Mouse (Mus musculus): Measurements from ENCODE around the gene Lrrc8d. TPM values are rescaled to one million over a fixed set of nuclear protein-coding genes. Genes with fewer than 3 reads are reported as not detected.

Gene Lrrc8d
- polyA plus RNA-seq, 1 experiment from 2014 or later, result 39.3 TPM

GRCm38 (mm10) chr5:105761848-105762482 is 62.2 kb downstream of the Lrrc8d start:
- no peak overlapping the region for H3K27ac ChIP-seq
- H3K4me1 ChIP-seq, result peaks cover 19% of the 10 kb centered on the region
- no peak overlapping the region for H3K4me3 ChIP-seq
- no peak overlapping the region for H3K4me2 ChIP-seq (replicated peaks)
- no peaks in the 10 kb centered on the region for H3K36me3 ChIP-seq
- no peaks in the 10 kb centered on the region for H3K9me3 ChIP-seq
- no peak overlapping the region for H3K9ac ChIP-seq
- no peak for ATAC-seq (ENCODE audit: low FRiP score, low read depth)
- WGBS, result 35% methylated on average over 11 of the region's 11 CpGs
- H3K27me3 ChIP-seq (replicated peaks), result no peaks in the 10 kb centered on the region

GRCm38 (mm10) chr5:105764369-105764768 is 64.6 kb downstream of the Lrrc8d start:
- Histone ChIP-seq H3K4me3 (no peak overlapping the region), H3K9ac (no peak overlapping the region), H3K4me2 (replicated peaks) (no peak overlapping the region), H3K36me3 (no peaks in the 10 kb centered on the region), H3K27ac (no peak overlapping the region), H3K4me1 (peaks cover 28% of the 10 kb centered on the region), H3K9me3 (no peaks in the 10 kb centered on the region), H3K27me3 (replicated peaks) (no peaks in the 10 kb centered on the region)
- ATAC-seq (ENCODE audit: low FRiP score, low read depth), result no peak; the same call in 1 of the 2 replicates
- WGBS, result 84% methylated on average over 10 of the region's 10 CpGs

DNA sequence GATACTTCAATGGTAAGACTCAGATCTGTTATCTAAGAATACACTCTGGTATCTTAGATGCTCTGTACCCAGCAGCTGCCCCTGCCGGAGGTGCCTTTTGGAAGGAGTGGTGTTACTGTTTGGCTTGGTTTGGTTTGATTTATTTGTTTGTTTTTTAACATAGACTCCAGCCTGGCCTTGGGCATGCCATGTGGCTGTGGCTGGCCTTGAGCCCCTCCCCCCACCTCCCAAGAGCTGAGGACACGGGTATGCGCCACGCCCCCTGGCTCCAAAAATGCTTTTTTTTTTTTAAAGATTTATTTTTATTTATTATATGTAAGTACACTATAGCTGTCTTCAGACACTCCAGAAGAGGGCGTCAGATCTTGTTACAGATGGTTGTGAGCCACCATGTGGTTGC is 65.6 kb downstream of the Lrrc8d start:
- ATAC-seq (ENCODE audit: low FRiP score, low read depth), result no peak
- no peaks in the 10 kb centered on the region for H3K9me3 ChIP-seq
- H3K36me3 ChIP-seq, result no peaks in the 10 kb centered on the region
- H3K4me3 ChIP-seq, result no peak overlapping the region
- no peak overlapping the region for H3K27ac ChIP-seq
- no peak overlapping the region for H3K9ac ChIP-seq
- WGBS, result 84% methylated on average over 5 of the region's 5 CpGs
- H3K27me3 ChIP-seq (replicated peaks), result no peaks in the 10 kb centered on the region
- H3K4me1 ChIP-seq, result peaks cover 28% of the 10 kb centered on the region
- H3K4me2 ChIP-seq (replicated peaks), result no peak overlapping the region

GRCm38 (mm10) chr5:105776368-105776767 is 76.6 kb downstream of the Lrrc8d start:
- ATAC-seq (ENCODE audit: low FRiP score, low read depth), result 0 out of 2 replicates have a peak, but pooled peaks have one; percentile 26
- H3K36me3 ChIP-seq, result no peaks in the 10 kb centered on the region

GRCm38 (mm10) chr5:105776978-105777593 is 77.3 kb downstream of the Lrrc8d start:
- no peaks in the 10 kb centered on the region for H3K36me3 ChIP-seq
- peaks cover 15% of the 10 kb centered on the region; the same call in 1 of the 2 replicates for H3K4me1 ChIP-seq
- H3K9ac ChIP-seq, result no peak overlapping the region
- no peaks in the 10 kb centered on the region for H3K27me3 ChIP-seq (replicated peaks)
- H3K4me2 ChIP-seq (replicated peaks), result no peak overlapping the region
- no peaks in the 10 kb centered on the region for H3K9me3 ChIP-seq
- ATAC-seq (ENCODE audit: low FRiP score, low read depth), result no peak
- 28% methylated on average over 12 of the region's 12 CpGs for WGBS
- no peak overlapping the region for H3K4me3 ChIP-seq
- H3K27ac ChIP-seq, result no peak overlapping the region

More at GRCm38 (mm10) chr5:105776368-105776767, 76.6 kb downstream of the Lrrc8d start:
- Histone ChIP-seq H3K9ac (no peak overlapping the region), H3K27ac (no peak overlapping the region), H3K9me3 (no peaks in the 10 kb centered on the region), H3K4me1 (peaks cover 15% of the 10 kb centered on the region; the same call in 1 of the 2 replicates), H3K4me3 (no peak overlapping the region), H3K27me3 (replicated peaks) (no peaks in the 10 kb centered on the region), H3K4me2 (replicated peaks) (no peak overlapping the region)
- 58% methylated on average over 5 of the region's 5 CpGs for WGBS

GRCm38 (mm10) chr5:105777645-105778044 is 77.9 kb downstream of the Lrrc8d start:
- 32% methylated on average over 8 of the region's 8 CpGs for WGBS
- no peaks in the 10 kb centered on the region for H3K36me3 ChIP-seq
- H3K9me3 ChIP-seq, result no peaks in the 10 kb centered on the region
- peaks cover 15% of the 10 kb centered on the region; the same call in 1 of the 2 replicates for H3K4me1 ChIP-seq
- no peak for ATAC-seq (ENCODE audit: low FRiP score, low read depth)
- no peak overlapping the region for H3K4me3 ChIP-seq
- no peak overlapping the region for H3K9ac ChIP-seq
- no peak overlapping the region for H3K27ac ChIP-seq
- H3K27me3 ChIP-seq (replicated peaks), result no peaks in the 10 kb centered on the region
- no peak overlapping the region for H3K4me2 ChIP-seq (replicated peaks)

DNA sequence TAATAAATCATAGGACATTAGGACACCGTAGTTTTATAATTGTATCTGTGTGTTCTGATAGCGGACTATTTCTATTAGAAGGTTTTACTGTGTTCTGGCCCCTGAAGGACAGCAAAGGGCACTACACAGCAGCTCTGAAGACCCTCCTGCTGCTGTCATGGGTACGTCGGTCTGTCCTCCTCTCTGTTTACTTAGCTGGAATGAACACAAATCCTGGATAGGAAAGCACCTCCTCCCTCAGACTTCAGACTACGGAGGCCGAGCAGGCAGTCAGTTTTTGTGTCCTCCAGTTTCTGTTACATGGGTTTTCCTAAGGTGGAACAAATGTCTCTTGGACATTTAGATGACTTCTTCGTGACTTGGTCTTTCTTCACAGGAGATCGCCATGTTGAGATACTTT is 78.4 kb downstream of the Lrrc8d start:
- ATAC-seq (ENCODE audit: low FRiP score, low read depth), result no peak; the same call in 1 of the 2 replicates
- Histone ChIP-seq H3K4me1 (peaks cover 15% of the 10 kb centered on the region; the same call in 1 of the 2 replicates), H3K4me3 (no peak overlapping the region), H3K9ac (no peak overlapping the region), H3K4me2 (replicated peaks) (no peak overlapping the region), H3K27ac (no peak overlapping the region), H3K9me3 (no peaks in the 10 kb centered on the region), H3K27me3 (replicated peaks) (no peaks in the 10 kb centered on the region), H3K36me3 (no peaks in the 10 kb centered on the region)
- WGBS, result 73% methylated on average over 8 of the region's 8 CpGs

- Histone ChIP-seq H3K27ac (no peak overlapping the region), H3K36me3 (no peaks in the 10 kb centered on the region), H3K9me3 (no peaks in the 10 kb centered on the region), H3K4me2 (replicated peaks) (no peak overlapping the region), H3K27me3 (replicated peaks) (no peaks in the 10 kb centered on the region), H3K4me3 (no peak overlapping the region), H3K9ac (no peak overlapping the region), H3K4me1 (peaks cover 15% of the 10 kb centered on the region; the same call in 1 of the 2 replicates)
- ATAC-seq (ENCODE audit: low FRiP score, low read depth), result no peak
- WGBS, result 60% methylated on average over 3 of the region's 3 CpGs
These were observed 79.0 kb downstream of the Lrrc8d start for GRCm38 (mm10) chr5:105778723-105779122.

GRCm38 (mm10) chr5:105779331-105779730 is 79.6 kb downstream of the Lrrc8d start:
- H3K4me1 ChIP-seq, result peaks cover 17% of the 10 kb centered on the region; the same call in 1 of the 2 replicates
- 92% methylated on average over 5 of the region's 5 CpGs for WGBS
- H3K4me3 ChIP-seq, result no peak overlapping the region
- H3K27ac ChIP-seq, result no peak overlapping the region
- H3K4me2 ChIP-seq (replicated peaks), result no peak overlapping the region
- H3K9ac ChIP-seq, result no peak overlapping the region
- H3K36me3 ChIP-seq, result no peaks in the 10 kb centered on the region
- H3K9me3 ChIP-seq, result no peaks in the 10 kb centered on the region
- H3K27me3 ChIP-seq (replicated peaks), result no peaks in the 10 kb centered on the region
- ATAC-seq (ENCODE audit: low FRiP score, low read depth), result no peak

DNA sequence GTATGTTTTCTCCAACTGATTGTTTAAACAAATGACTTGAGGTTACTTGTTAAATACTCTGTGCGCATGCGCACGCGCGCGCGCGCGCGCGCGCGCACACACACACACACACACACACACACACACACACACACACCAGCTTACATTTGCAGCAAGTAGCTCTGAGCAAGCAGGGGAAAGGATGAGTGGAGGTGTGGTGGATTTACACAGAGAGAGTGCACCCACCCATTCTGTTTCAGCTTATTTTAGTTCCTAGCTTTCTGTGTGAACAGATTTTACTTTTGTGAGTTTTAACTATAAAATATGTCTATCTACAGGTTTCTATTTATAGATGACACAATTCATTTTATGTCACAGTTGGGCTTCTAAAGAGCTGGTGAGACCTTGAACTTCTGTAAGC is 84.1 kb downstream of the Lrrc8d start:
- Histone ChIP-seq H3K4me3 (no peak overlapping the region), H3K27me3 (replicated peaks) (no peaks in the 10 kb centered on the region), H3K9me3 (no peaks in the 10 kb centered on the region), H3K27ac (no peak overlapping the region), H3K4me2 (replicated peaks) (no peak overlapping the region), H3K36me3 (no peaks in the 10 kb centered on the region), H3K9ac (no peak overlapping the region), H3K4me1 (0 out of 2 replicates have a peak, but pooled peaks cover 7% of the 10 kb centered on the region)
- 99% methylated on average over 13 of the region's 13 CpGs for WGBS
- ATAC-seq (ENCODE audit: low FRiP score, low read depth), result no peak

DNA sequence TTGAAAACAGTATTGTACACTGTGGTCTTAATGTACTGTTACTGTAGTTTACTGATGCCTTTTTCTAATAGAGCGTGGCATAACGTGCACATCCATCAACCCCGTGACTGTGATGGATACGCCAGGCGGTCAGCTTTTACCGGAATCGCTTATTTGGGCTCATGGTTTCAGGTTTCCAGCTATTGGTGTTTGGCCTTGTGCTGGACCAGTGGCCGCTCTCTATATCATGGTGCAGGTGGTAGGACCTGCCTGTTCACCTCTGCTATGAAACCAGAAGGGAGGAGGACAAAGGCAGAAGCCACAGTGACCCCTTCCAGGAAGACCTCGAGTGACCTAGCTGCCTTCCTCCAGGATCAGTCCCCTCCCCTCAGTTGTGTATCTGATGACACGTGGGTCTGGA is 85.0 kb downstream of the Lrrc8d start:
- 78% methylated on average over 10 of the region's 10 CpGs for WGBS
- Histone ChIP-seq H3K4me3 (no peak overlapping the region), H3K4me2 (replicated peaks) (no peak overlapping the region), H3K9ac (no peak overlapping the region), H3K36me3 (no peaks in the 10 kb centered on the region), H3K27ac (no peak overlapping the region), H3K4me1 (0 out of 2 replicates have a peak, but pooled peaks cover 7% of the 10 kb centered on the region), H3K27me3 (replicated peaks) (no peaks in the 10 kb centered on the region), H3K9me3 (no peaks in the 10 kb centered on the region)
- 0 out of 2 replicates have a peak, but pooled peaks have one; percentile 18 for ATAC-seq (ENCODE audit: low FRiP score, low read depth)

DNA sequence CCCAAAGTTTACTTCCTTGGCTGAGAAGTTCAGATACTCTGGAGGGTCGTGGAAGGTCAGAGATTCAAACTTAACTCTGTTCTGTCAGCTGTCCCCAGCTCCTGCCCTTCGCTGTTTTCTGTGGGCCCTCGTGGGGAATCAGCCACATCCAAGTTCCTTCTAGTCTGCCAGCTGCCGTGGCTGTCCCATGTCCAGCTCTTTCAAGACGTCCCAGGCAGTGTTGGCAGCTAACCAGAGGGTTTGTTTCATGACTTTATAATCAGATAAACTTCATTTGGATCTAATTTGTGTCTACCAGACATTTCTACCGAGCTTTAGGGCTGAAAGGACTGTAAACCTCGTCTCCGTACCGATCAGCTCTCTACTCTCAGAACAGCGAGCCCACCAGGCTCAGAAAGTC is 87.8 kb downstream of the Lrrc8d start:
- Histone ChIP-seq H3K4me3 (no peak overlapping the region), H3K9me3 (no peaks in the 10 kb centered on the region), H3K4me2 (replicated peaks) (no peak overlapping the region), H3K4me1 (peaks cover 15% of the 10 kb centered on the region), H3K9ac (no peak overlapping the region), H3K27ac (no peak overlapping the region), H3K27me3 (replicated peaks) (no peaks in the 10 kb centered on the region), H3K36me3 (no peaks in the 10 kb centered on the region)
- ATAC-seq (ENCODE audit: low FRiP score, low read depth), result no peak
- WGBS, result 83% methylated on average over 10 of the region's 10 CpGs

Data from neural tube, embryonic 12.5 days (tissue).